Mouse (Mus musculus) ES-Bruce4 (cell line): ENCODE measurements around the gene Nck2. TPM values are rescaled to one million over a fixed set of nuclear protein-coding genes. Genes with fewer than 3 reads are reported as not detected.

Experiments used
- H3K27ac ChIP-seq: 2 replicates; pipeline ENCODE4 v1.5.1; 2012; ENCODE audit warnings: low read length, inconsistent platforms; ENCODE audit not compliant: insufficient read depth
- H3K27me3 ChIP-seq: 2 replicates; pipeline ENCODE4 v1.6.1; 2012; ENCODE audit warnings: mild to moderate bottlenecking, low read length, inconsistent platforms; ENCODE audit not compliant: control insufficient read depth, poor library complexity, insufficient read depth, severe bottlenecking
- H3K36me3 ChIP-seq: 2 replicates; pipeline ENCODE4 v1.6.1; 2012; ENCODE audit warnings: inconsistent platforms, mild to moderate bottlenecking, low read length, moderate library complexity; ENCODE audit not compliant: control insufficient read depth, poor library complexity, insufficient read depth, severe bottlenecking
- H3K4me1 ChIP-seq: one replicate; pipeline ENCODE4 v1.8.1; 2011; ENCODE audit warnings: low read length; ENCODE audit not compliant: control insufficient read depth, insufficient read depth
- H3K4me3 ChIP-seq: 2 replicates; pipeline ENCODE4 v1.5.1; 2011; ENCODE audit warnings: low read depth, mild to moderate bottlenecking, low read length
- H3K9ac ChIP-seq: 2 replicates; pipeline ENCODE4 v1.6.1; 2012; ENCODE audit warnings: low read depth, mild to moderate bottlenecking, inconsistent platforms; ENCODE audit not compliant: poor library complexity, severe bottlenecking
- H3K9me3 ChIP-seq: replicated peaks from 2 replicates; pipeline ENCODE4 v1.6.1; 2012; ENCODE audit warnings: mild to moderate bottlenecking, low read length, inconsistent platforms; ENCODE audit not compliant: control insufficient read depth, poor library complexity, insufficient read depth, severe bottlenecking
- CTCF ChIP-seq: IDR thresholded peaks from one replicate; pipeline ENCODE4 v1.8.1; 2011; ENCODE audit warnings: low read depth, low read length
- EP300 ChIP-seq: IDR thresholded peaks from 2 replicates; pipeline ENCODE4 v1.6.1; 2011; ENCODE audit warnings: low read depth, low read length; ENCODE audit not compliant: insufficient read depth
- POLR2A ChIP-seq: IDR thresholded peaks from one replicate; pipeline ENCODE4 v1.8.1; 2011; ENCODE audit warnings: low read length; ENCODE audit not compliant: insufficient read depth
- polyA plus RNA-seq: library from polyadenylated mRNA; stranded (reverse); fragments of >200 nt; gene quantifications from 2 replicates; pipeline ENCODE4 v1.2.4, GENCODE M21; 2011; ENCODE audit warnings: low read depth; ENCODE audit not compliant: missing spikeins, insufficient read depth, insufficient read length

Gene Nck2
- polyA plus RNA-seq, 1 experiment = 21.2 TPM

GRCm38 (mm10) chr1:43463941-43464682, 19.7 kb downstream of the Nck2 start:
- Histone ChIP-seq H3K9ac (no peak overlapping the region), H3K27ac (no peak overlapping the region), H3K9me3 (no peaks in the 10 kb centered on the region), H3K27me3 (no peaks in the 10 kb centered on the region), H3K36me3 (no peaks in the 10 kb centered on the region), H3K4me1 (no peaks in the 10 kb centered on the region), H3K4me3 (no peak overlapping the region)
- TF ChIP-seq CTCF (no peak), POLR2A (no peak), EP300 (no peak)

- TF ChIP-seq EP300 (no peak), CTCF (no peak), POLR2A (no peak)
Observed at GRCm38 (mm10) chr1:43464976-43465375, 20.6 kb downstream of the Nck2 start.

GRCm38 (mm10) chr1:43465957-43466624, 21.7 kb downstream of the Nck2 start:
- no peak overlapping the region for H3K4me3 ChIP-seq
- peaks cover 1% of the 10 kb centered on the region for H3K4me1 ChIP-seq
- H3K9ac ChIP-seq = no peak overlapping the region
- no peaks in the 10 kb centered on the region for H3K27me3 ChIP-seq
- no peak for TF ChIP-seq POLR2A
- TF ChIP-seq EP300 = no peak
- TF ChIP-seq CTCF = no peak
- no peak overlapping the region for H3K27ac ChIP-seq
- H3K9me3 ChIP-seq = no peaks in the 10 kb centered on the region
- H3K36me3 ChIP-seq = no peaks in the 10 kb centered on the region

More at GRCm38 (mm10) chr1:43464976-43465375, 20.6 kb downstream of the Nck2 start:
- no peaks in the 10 kb centered on the region for H3K27me3 ChIP-seq
- no peaks in the 10 kb centered on the region for H3K4me1 ChIP-seq
- H3K27ac ChIP-seq = no peak overlapping the region
- H3K4me3 ChIP-seq = no peak overlapping the region
- no peaks in the 10 kb centered on the region for H3K9me3 ChIP-seq
- no peaks in the 10 kb centered on the region for H3K36me3 ChIP-seq
- no peak overlapping the region for H3K9ac ChIP-seq

- Histone ChIP-seq H3K36me3 (no peaks in the 10 kb centered on the region), H3K27me3 (no peaks in the 10 kb centered on the region), H3K4me1 (peaks cover 1% of the 10 kb centered on the region), H3K27ac (no peak overlapping the region), H3K9ac (no peak overlapping the region), H3K9me3 (no peaks in the 10 kb centered on the region), H3K4me3 (no peak overlapping the region)
- TF ChIP-seq CTCF = no peak
- TF ChIP-seq POLR2A = no peak
Observed at GRCm38 (mm10) chr1:43467656-43468055, 23.3 kb downstream of the Nck2 start.

DNA sequence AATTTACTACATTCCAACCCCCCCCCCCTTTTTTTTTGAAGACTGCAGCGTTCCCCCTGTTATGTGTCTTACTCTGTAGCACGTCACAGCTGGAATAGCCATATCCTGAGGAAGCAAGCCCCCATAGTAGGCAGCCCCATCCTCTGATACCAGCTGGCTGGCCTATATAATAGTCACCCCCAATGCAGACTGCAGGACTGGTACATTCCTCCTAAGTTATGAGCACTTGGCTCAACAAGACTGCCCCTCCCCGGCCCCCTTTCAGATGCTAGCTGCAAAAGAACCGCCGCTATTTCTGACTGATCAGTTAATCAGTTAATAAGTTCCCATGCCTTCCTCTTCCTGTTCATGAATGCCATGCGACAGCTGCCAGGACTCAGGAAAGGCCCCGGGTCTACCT, 23.8 kb downstream of the Nck2 start:
- H3K27ac ChIP-seq = no peak overlapping the region
- peaks cover 1% of the 10 kb centered on the region for H3K4me1 ChIP-seq
- no peaks in the 10 kb centered on the region for H3K36me3 ChIP-seq
- H3K9ac ChIP-seq = no peak overlapping the region
- no peaks in the 10 kb centered on the region for H3K9me3 ChIP-seq
- no peaks in the 10 kb centered on the region for H3K27me3 ChIP-seq
- TF ChIP-seq CTCF = no peak
- no peak for TF ChIP-seq POLR2A
- TF ChIP-seq EP300 = no peak
- H3K4me3 ChIP-seq = no peak overlapping the region

GRCm38 (mm10) chr1:43468978-43469377, 24.6 kb downstream of the Nck2 start:
- peaks cover 1% of the 10 kb centered on the region for H3K4me1 ChIP-seq
- H3K36me3 ChIP-seq = no peaks in the 10 kb centered on the region
- no peaks in the 10 kb centered on the region for H3K9me3 ChIP-seq
- H3K9ac ChIP-seq = no peak overlapping the region
- TF ChIP-seq POLR2A (no peak), EP300 (no peak), CTCF (no peak)
- H3K27ac ChIP-seq = no peak overlapping the region
- no peak overlapping the region for H3K4me3 ChIP-seq
- no peaks in the 10 kb centered on the region for H3K27me3 ChIP-seq
